Mouse (Mus musculus): Measurements from ENCODE around the gene Snupn. TPM values are rescaled to one million over a fixed set of nuclear protein-coding genes. Genes with fewer than 3 reads are reported as not detected.
"Not testable (repeated sequence)": the region's sequence is repeated elsewhere in the genome, so short reads cannot be mapped to it uniquely, and the experiment has no call there.

Snupn gene
- polyA plus RNA-seq, 1 experiment from 2014 or later = 19.0 TPM

GRCm38 (mm10) chr9:56975199-56975598, 24.5 kb downstream of the Snupn start:
- Histone ChIP-seq H3K4me1 (ENCODE audit: control insufficient read depth, insufficient read depth, low read length) (no peaks in the 10 kb centered on the region), H3K36me3 (ENCODE audit: control insufficient read depth, insufficient read depth, low read length) (0 out of 2 replicates have a peak, but pooled peaks cover 2% of the 10 kb centered on the region), H3K4me2 (no peak overlapping the region), H3K9ac (ENCODE audit: low read depth, low read length) (no peak overlapping the region), H3K4me3 (ENCODE audit: low read depth, low read length) (no peak overlapping the region), H3K27me3 (ENCODE audit: control insufficient read depth, insufficient read depth, low read length) (no peaks in the 10 kb centered on the region), H3K9me3 (replicated peaks; ENCODE audit: control insufficient read depth, low read length) (no peaks in the 10 kb centered on the region), H3K27ac (ENCODE audit: low read depth, low read length) (no peak overlapping the region)
- no peak for ATAC-seq (replicated peaks; ENCODE audit: insufficient number of reproducible peaks, low FRiP score, low TSS enrichment)
- WGBS (ENCODE audit: insufficient replicate concordance) = 82% methylated on average over 3 of the region's 3 CpGs

- Histone ChIP-seq H3K4me3 (ENCODE audit: low read depth, low read length) (no peak overlapping the region), H3K9ac (ENCODE audit: low read depth, low read length) (no peak overlapping the region), H3K36me3 (ENCODE audit: control insufficient read depth, insufficient read depth, low read length) (0 out of 2 replicates have a peak, but pooled peaks cover 2% of the 10 kb centered on the region), H3K27ac (ENCODE audit: low read depth, low read length) (no peak overlapping the region), H3K27me3 (ENCODE audit: control insufficient read depth, insufficient read depth, low read length) (no peaks in the 10 kb centered on the region), H3K9me3 (replicated peaks; ENCODE audit: control insufficient read depth, low read length) (no peaks in the 10 kb centered on the region), H3K4me2 (no peak overlapping the region), H3K4me1 (ENCODE audit: control insufficient read depth, insufficient read depth, low read length) (no peaks in the 10 kb centered on the region)
- ATAC-seq (replicated peaks; ENCODE audit: insufficient number of reproducible peaks, low FRiP score, low TSS enrichment) = no peak
- WGBS (ENCODE audit: insufficient replicate concordance) = 89% methylated on average over 6 of the region's 6 CpGs
These were observed 29.5 kb downstream of the Snupn start for GRCm38 (mm10) chr9:56980186-56980585.

DNA sequence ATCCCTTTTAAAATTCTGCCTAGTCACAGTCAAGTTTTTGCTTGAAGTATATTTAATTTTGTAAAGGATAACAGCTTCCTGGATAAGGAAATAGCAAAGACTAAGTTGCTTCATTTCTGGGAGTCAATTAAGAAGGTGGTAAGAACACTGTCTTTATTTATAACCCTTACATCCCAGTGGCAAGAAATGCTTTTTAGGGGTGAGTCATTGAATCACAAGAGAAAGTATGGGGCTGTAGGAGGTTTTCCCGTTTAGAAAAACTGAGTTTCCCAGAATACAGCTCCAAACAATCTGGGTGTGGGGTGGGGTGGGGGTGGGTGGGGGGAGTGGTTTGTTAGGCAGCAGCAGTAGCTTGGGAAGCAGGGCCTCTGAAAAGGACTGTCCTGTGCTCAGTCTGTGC, 30.8 kb downstream of the Snupn start:
- Histone ChIP-seq H3K36me3 (ENCODE audit: control insufficient read depth, insufficient read depth, low read length) (0 out of 2 replicates have a peak, but pooled peaks cover 2% of the 10 kb centered on the region), H3K27me3 (ENCODE audit: control insufficient read depth, insufficient read depth, low read length) (no peaks in the 10 kb centered on the region), H3K4me2 (no peak overlapping the region), H3K4me1 (ENCODE audit: control insufficient read depth, insufficient read depth, low read length) (no peaks in the 10 kb centered on the region), H3K27ac (ENCODE audit: low read depth, low read length) (no peak overlapping the region), H3K9me3 (replicated peaks; ENCODE audit: control insufficient read depth, low read length) (no peaks in the 10 kb centered on the region), H3K4me3 (ENCODE audit: low read depth, low read length) (no peak overlapping the region), H3K9ac (ENCODE audit: low read depth, low read length) (no peak overlapping the region)
- ATAC-seq (replicated peaks; ENCODE audit: insufficient number of reproducible peaks, low FRiP score, low TSS enrichment) = no peak
- 37% methylated on average over 1 of the region's 1 CpGs for WGBS (ENCODE audit: insufficient replicate concordance)

GRCm38 (mm10) chr9:56994286-56995197, 43.9 kb downstream of the Snupn start, which contains the start of gene Ptpn9:
Gene Ptpn9 (plus strand): TSS chr9:56994923.
- Histone ChIP-seq H3K9ac (ENCODE audit: low read depth, low read length) (peak within 1 kb of the TSS; percentile 98), H3K36me3 (ENCODE audit: control insufficient read depth, insufficient read depth, low read length) (no peaks in the 10 kb centered on the region), H3K27me3 (ENCODE audit: control insufficient read depth, insufficient read depth, low read length) (no peaks in the 10 kb centered on the region), H3K4me3 (ENCODE audit: low read depth, low read length) (peak within 1 kb of the TSS; percentile 85), H3K27ac (ENCODE audit: low read depth, low read length) (peak within 1 kb of the TSS; percentile 97), H3K9me3 (replicated peaks; ENCODE audit: control insufficient read depth, low read length) (no peaks in the 10 kb centered on the region), H3K4me1 (ENCODE audit: control insufficient read depth, insufficient read depth, low read length) (peaks cover 5% of the 10 kb centered on the region; the same call in 1 of the 2 replicates), H3K4me2 (peak within 1 kb of the TSS; percentile 76)
- WGBS (ENCODE audit: insufficient replicate concordance) = 2% methylated on average over 62 of the region's 62 CpGs
- peak; percentile 87 for ATAC-seq (replicated peaks; ENCODE audit: insufficient number of reproducible peaks, low FRiP score, low TSS enrichment)

DNA sequence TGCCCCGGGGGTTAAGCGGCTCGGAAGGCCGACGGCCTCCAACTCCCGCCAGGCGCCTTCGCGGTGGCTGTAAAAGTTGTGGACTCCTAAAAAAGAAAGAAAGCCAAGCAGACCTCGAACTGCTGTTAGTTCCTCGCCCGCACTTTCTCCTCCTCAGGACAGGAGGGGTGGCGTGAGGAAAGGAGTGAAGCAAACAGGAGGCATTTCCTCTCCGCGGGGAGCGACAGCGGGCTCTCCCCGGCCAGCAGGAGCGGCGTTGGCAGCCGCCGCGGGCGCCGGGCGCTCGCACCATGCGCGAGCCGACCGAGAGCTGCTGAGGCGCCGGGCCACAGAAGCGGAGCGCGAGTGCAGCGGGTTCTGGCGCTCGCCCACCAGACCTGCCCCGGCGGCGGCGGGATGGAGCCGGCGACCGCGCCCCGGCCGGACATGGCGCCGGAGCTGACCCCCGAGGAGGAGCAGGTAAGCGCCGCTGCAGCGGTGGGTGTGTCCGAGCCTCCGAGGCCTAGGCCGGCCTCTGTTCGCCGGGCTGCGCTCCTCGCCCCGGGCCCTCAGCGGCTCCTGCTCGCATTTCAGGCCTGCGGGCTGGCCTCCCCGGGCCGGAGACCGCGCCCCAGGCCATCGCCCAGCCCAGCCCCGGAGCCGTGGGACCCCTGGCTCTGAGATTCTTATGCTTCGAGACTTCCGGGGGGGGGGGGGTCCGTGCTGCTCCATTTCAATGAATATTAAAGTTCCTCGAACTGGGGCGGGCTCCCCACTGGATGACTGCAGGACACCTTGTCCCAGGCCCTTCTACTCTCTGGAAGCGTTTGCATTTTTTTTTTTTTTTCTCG, 44.7 kb downstream of the Snupn start:
- Histone ChIP-seq H3K4me2 (peak overlapping the region; percentile 76), H3K27me3 (ENCODE audit: control insufficient read depth, insufficient read depth, low read length) (no peaks in the 10 kb centered on the region), H3K4me3 (ENCODE audit: low read depth, low read length) (peak overlapping the region; percentile 85), H3K36me3 (ENCODE audit: control insufficient read depth, insufficient read depth, low read length) (no peaks in the 10 kb centered on the region), H3K9me3 (replicated peaks; ENCODE audit: control insufficient read depth, low read length) (no peaks in the 10 kb centered on the region), H3K4me1 (ENCODE audit: control insufficient read depth, insufficient read depth, low read length) (peaks cover 5% of the 10 kb centered on the region; the same call in 1 of the 2 replicates), H3K27ac (ENCODE audit: low read depth, low read length) (peak overlapping the region; percentile 97), H3K9ac (ENCODE audit: low read depth, low read length) (peak overlapping the region; percentile 98)
- under 1% methylated on average over 71 of the region's 80 CpGs for WGBS (ENCODE audit: insufficient replicate concordance)
- peak; percentile 69 for ATAC-seq (replicated peaks; ENCODE audit: insufficient number of reproducible peaks, low FRiP score, low TSS enrichment)

- no peak for ATAC-seq (replicated peaks; ENCODE audit: insufficient number of reproducible peaks, low FRiP score, low TSS enrichment)
These were observed 45.3 kb downstream of the Snupn start for GRCm38 (mm10) chr9:56996028-56996346.

GRCm38 (mm10) chr9:56997206-56997605, 46.5 kb downstream of the Snupn start:
- WGBS (ENCODE audit: insufficient replicate concordance) = 82% methylated on average over 1 of the region's 1 CpGs
- H3K9ac ChIP-seq (ENCODE audit: low read depth, low read length); H3K4me2 ChIP-seq: not testable (repeated sequence)

More at GRCm38 (mm10) chr9:56996028-56996346, 45.3 kb downstream of the Snupn start:
- WGBS (ENCODE audit: insufficient replicate concordance) = 0% methylated on average over 5 of the region's 5 CpGs
- H3K9me3 ChIP-seq (replicated peaks; ENCODE audit: control insufficient read depth, low read length) = no peaks in the 10 kb centered on the region
- peak overlapping the region; percentile 85 for H3K4me3 ChIP-seq (ENCODE audit: low read depth, low read length)
- H3K36me3 ChIP-seq (ENCODE audit: control insufficient read depth, insufficient read depth, low read length) = no peaks in the 10 kb centered on the region
- peak overlapping the region; percentile 76 for H3K4me2 ChIP-seq
- peak overlapping the region; percentile 97 for H3K27ac ChIP-seq (ENCODE audit: low read depth, low read length)
- H3K27me3 ChIP-seq (ENCODE audit: control insufficient read depth, insufficient read depth, low read length) = no peaks in the 10 kb centered on the region
- peaks cover 5% of the 10 kb centered on the region; the same call in 1 of the 2 replicates for H3K4me1 ChIP-seq (ENCODE audit: control insufficient read depth, insufficient read depth, low read length)
- H3K9ac ChIP-seq (ENCODE audit: low read depth, low read length) = peak overlapping the region; percentile 98

GRCm38 (mm10) chr9:57003011-57003410, 52.3 kb downstream of the Snupn start:
- H3K9ac ChIP-seq (ENCODE audit: low read depth, low read length) = no peak overlapping the region
- 68% methylated on average over 4 of the region's 4 CpGs for WGBS (ENCODE audit: insufficient replicate concordance)
- H3K4me2 ChIP-seq = no peak overlapping the region
- H3K27me3 ChIP-seq (ENCODE audit: control insufficient read depth, insufficient read depth, low read length) = no peaks in the 10 kb centered on the region
- H3K4me1 ChIP-seq (ENCODE audit: control insufficient read depth, insufficient read depth, low read length) = no peaks in the 10 kb centered on the region
- H3K27ac ChIP-seq (ENCODE audit: low read depth, low read length) = no peak overlapping the region
- H3K9me3 ChIP-seq (replicated peaks; ENCODE audit: control insufficient read depth, low read length) = no peaks in the 10 kb centered on the region
- H3K4me3 ChIP-seq (ENCODE audit: low read depth, low read length) = no peak overlapping the region
- H3K36me3 ChIP-seq (ENCODE audit: control insufficient read depth, insufficient read depth, low read length) = no peaks in the 10 kb centered on the region
- no peak for ATAC-seq (replicated peaks; ENCODE audit: insufficient number of reproducible peaks, low FRiP score, low TSS enrichment)

More at GRCm38 (mm10) chr9:56997206-56997605, 46.5 kb downstream of the Snupn start:
- ATAC-seq (replicated peaks; ENCODE audit: insufficient number of reproducible peaks, low FRiP score, low TSS enrichment); H3K27me3 ChIP-seq (ENCODE audit: control insufficient read depth, insufficient read depth, low read length); H3K4me3 ChIP-seq (ENCODE audit: low read depth, low read length); H3K4me1 ChIP-seq (ENCODE audit: control insufficient read depth, insufficient read depth, low read length); H3K9me3 ChIP-seq (replicated peaks; ENCODE audit: control insufficient read depth, low read length); H3K36me3 ChIP-seq (ENCODE audit: control insufficient read depth, insufficient read depth, low read length); H3K27ac ChIP-seq (ENCODE audit: low read depth, low read length): not testable (repeated sequence)
